Mouse (Mus musculus): Measurements from ENCODE around the gene Rab3c. TPM values are rescaled to one million over a fixed set of nuclear protein-coding genes. Genes with fewer than 3 reads are reported as not detected.

Rab3c gene
- polyA plus RNA-seq, 1 experiment from 2014 or later, result 1.7 TPM

DNA sequence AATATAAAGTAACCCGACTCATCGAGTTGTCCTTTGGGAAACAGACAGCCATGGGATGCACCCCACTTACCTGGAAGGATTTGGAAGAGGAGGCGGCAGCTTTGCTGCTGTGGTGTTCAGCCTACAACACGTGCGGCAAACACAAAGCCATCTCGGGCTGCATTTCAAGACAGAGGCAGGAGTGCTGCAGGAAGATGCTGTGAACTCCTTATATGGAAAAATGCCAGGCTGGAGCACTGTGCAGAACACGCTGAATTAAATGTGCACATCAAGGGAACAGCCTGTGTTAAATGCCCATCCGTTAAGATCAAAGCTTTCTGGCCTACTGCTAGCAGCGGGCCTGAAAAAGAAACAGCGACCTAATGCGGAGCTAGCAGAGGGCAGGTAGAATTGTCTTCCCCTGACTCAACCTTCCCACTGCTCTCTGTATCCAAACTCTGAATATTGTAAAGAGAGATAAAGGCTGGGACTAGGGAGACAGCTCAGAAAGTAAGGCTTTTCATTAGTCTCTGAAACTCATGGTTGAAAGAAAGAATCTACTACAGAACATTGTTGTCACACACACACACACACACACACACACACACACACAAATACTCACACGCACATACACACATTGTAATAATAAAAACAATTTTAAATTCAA, 153.1 kb downstream of the Rab3c start:
- no peaks in the 10 kb centered on the region for H3K4me1 ChIP-seq (ENCODE audit: insufficient read depth)
- no peaks in the 10 kb centered on the region for H3K9me3 ChIP-seq (ENCODE audit: low read depth, low read length)
- no peak overlapping the region for H3K9ac ChIP-seq
- H3K4me2 ChIP-seq, result no peak overlapping the region
- no peaks in the 10 kb centered on the region for H3K36me3 ChIP-seq (ENCODE audit: insufficient read depth)
- peak; percentile 15 for DNase-seq
- H3K27me3 ChIP-seq (ENCODE audit: insufficient read depth, low read length), result no peaks in the 10 kb centered on the region
- TF ChIP-seq CTCF (IDR thresholded peaks at IDR 0.05; ENCODE audit: low read depth), result no peak
- 55% methylated on average over 12 of the region's 12 CpGs for WGBS
- no peak overlapping the region for H3K4me3 ChIP-seq (ENCODE audit: low read depth, low read length)
- H3K27ac ChIP-seq (ENCODE audit: low read depth), result no peak overlapping the region
- ATAC-seq (ENCODE audit: insufficient read depth), result no peak

DNA sequence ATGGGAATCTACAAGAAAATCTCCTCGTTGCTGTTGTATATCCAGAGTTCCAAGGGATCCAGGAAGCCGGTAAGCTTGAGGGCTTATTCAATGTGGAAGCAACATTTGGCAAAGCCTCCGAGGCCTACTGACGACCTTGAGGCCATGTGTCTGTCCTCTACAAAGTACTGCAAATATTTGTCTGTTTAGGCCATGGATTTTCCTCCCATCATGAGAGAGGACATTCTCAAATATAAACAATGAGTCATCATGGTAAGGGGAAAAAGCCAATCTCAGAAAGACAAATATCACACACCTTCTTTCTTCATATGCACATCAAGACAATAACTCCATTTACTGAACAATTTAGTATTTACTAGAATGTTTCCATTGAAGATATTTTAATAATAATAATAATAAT, 158.0 kb downstream of the Rab3c start:
- H3K36me3 ChIP-seq (ENCODE audit: insufficient read depth), result no peaks in the 10 kb centered on the region
- DNase-seq (no peak), ATAC-seq (ENCODE audit: insufficient read depth) (no peak)
- TF ChIP-seq CTCF (IDR thresholded peaks at IDR 0.05; ENCODE audit: low read depth), result no peak
- H3K4me2 ChIP-seq, result no peak overlapping the region
- H3K4me1 ChIP-seq (ENCODE audit: insufficient read depth), result no peaks in the 10 kb centered on the region
- H3K4me3 ChIP-seq (ENCODE audit: low read depth, low read length), result no peak overlapping the region
- H3K9ac ChIP-seq, result no peak overlapping the region
- H3K27ac ChIP-seq (ENCODE audit: low read depth), result no peak overlapping the region
- no peaks in the 10 kb centered on the region for H3K27me3 ChIP-seq (ENCODE audit: insufficient read depth, low read length)
- 68% methylated on average over 4 of the region's 4 CpGs for WGBS
- no peaks in the 10 kb centered on the region for H3K9me3 ChIP-seq (ENCODE audit: low read depth, low read length)

DNA sequence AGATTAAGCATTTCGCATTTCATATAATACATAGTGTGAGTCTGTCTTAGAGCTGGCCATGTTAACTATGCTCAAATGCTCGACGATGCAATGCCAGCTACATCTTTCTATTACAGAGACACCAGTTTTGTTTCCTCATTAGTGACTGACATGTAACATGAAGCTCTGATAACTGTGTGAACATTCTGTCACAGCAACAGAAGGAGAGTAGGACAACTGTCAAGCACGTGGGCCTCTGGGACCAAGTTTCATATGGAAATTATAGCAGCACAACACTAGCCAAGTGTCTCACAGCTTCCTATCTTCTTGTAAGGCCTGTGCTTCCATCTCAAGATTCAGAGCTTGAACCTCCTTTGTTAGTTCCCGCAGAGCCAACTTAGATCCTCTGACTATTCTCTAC, 163.9 kb downstream of the Rab3c start:
- Histone ChIP-seq H3K27me3 (ENCODE audit: insufficient read depth, low read length) (no peaks in the 10 kb centered on the region), H3K36me3 (ENCODE audit: insufficient read depth) (no peaks in the 10 kb centered on the region), H3K4me3 (ENCODE audit: low read depth, low read length) (no peak overlapping the region), H3K9ac (no peak overlapping the region), H3K4me1 (ENCODE audit: insufficient read depth) (no peaks in the 10 kb centered on the region), H3K9me3 (ENCODE audit: low read depth, low read length) (no peaks in the 10 kb centered on the region), H3K27ac (ENCODE audit: low read depth) (no peak overlapping the region), H3K4me2 (no peak overlapping the region)
- TF ChIP-seq CTCF (IDR thresholded peaks at IDR 0.05; ENCODE audit: low read depth), result no peak
- 79% methylated on average over 5 of the region's 5 CpGs for WGBS
- ATAC-seq (ENCODE audit: insufficient read depth), result no peak
- DNase-seq, result no peak

DNA sequence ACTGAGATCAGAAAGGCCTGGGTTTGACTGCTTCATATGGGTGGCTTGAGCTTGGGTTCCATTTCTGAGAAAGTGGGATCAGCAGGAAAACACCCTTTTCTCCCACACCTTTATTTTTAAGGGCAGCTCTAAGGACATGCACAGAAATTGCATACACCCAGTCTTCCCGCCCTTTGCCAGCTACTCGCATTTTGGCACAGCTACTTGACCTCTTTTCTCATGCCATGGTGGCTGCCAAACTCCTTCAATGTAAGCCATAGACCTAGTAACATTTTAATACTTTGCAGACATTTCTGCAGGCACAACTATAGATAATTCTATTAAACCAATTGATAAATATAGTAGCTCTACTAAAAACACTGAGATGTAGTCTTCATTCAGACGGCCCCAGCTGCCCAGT, 164.5 kb downstream of the Rab3c start:
- 73% methylated on average over 3 of the region's 3 CpGs for WGBS
- no peak for TF ChIP-seq CTCF (IDR thresholded peaks at IDR 0.05; ENCODE audit: low read depth)
- DNase-seq (no peak), ATAC-seq (ENCODE audit: insufficient read depth) (no peak)
- Histone ChIP-seq H3K9me3 (ENCODE audit: low read depth, low read length) (no peaks in the 10 kb centered on the region), H3K9ac (no peak overlapping the region), H3K27me3 (ENCODE audit: insufficient read depth, low read length) (no peaks in the 10 kb centered on the region), H3K36me3 (ENCODE audit: insufficient read depth) (no peaks in the 10 kb centered on the region), H3K4me2 (no peak overlapping the region), H3K4me3 (ENCODE audit: low read depth, low read length) (no peak overlapping the region), H3K4me1 (ENCODE audit: insufficient read depth) (no peaks in the 10 kb centered on the region), H3K27ac (ENCODE audit: low read depth) (no peak overlapping the region)

DNA sequence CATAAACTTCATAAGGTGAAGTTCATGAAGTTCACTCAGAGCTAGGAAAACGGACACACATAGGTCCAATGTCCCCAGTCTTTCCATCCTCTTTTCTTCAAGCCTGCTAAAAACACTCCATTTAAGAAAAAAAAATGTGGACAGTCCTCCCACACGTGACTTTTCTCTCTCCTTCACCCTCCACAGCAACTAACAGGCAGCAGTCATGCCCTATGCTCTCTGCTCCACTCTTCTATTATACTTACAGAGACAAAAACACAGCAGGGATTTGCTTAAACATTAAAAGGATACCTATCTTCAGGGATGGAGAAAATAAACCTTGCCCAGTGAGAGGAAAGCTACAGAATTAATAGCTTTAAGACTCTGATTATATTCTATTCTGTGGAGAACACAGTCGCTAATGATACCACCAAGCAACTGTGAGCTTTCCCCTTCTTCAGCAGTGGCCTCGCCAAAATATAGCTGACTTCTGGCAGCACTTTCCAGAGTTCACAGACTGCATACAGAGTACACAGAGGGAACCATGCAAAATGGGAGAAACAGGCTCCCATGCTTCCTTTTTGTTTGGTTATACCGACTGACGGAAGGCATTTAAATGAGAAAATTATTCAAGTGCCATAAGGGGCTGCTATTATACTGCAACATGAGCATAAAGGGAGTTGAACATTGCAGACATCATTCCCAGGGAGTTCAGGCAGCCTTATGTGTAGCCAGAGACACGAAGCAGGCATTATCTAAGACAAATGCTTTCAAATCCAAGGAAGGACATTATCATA, 165.7 kb downstream of the Rab3c start:
- no peak overlapping the region for H3K9ac ChIP-seq
- H3K4me1 ChIP-seq (ENCODE audit: insufficient read depth), result no peaks in the 10 kb centered on the region
- 57% methylated on average over 7 of the region's 7 CpGs for WGBS
- H3K36me3 ChIP-seq (ENCODE audit: insufficient read depth), result no peaks in the 10 kb centered on the region
- no peaks in the 10 kb centered on the region for H3K27me3 ChIP-seq (ENCODE audit: insufficient read depth, low read length)
- H3K27ac ChIP-seq (ENCODE audit: low read depth), result no peak overlapping the region
- no peaks in the 10 kb centered on the region for H3K9me3 ChIP-seq (ENCODE audit: low read depth, low read length)
- TF ChIP-seq CTCF (IDR thresholded peaks at IDR 0.05; ENCODE audit: low read depth), result no peak
- DNase-seq (peak; percentile 8), ATAC-seq (ENCODE audit: insufficient read depth) (no peak)
- no peak overlapping the region for H3K4me2 ChIP-seq
- H3K4me3 ChIP-seq (ENCODE audit: low read depth, low read length), result no peak overlapping the region

DNA sequence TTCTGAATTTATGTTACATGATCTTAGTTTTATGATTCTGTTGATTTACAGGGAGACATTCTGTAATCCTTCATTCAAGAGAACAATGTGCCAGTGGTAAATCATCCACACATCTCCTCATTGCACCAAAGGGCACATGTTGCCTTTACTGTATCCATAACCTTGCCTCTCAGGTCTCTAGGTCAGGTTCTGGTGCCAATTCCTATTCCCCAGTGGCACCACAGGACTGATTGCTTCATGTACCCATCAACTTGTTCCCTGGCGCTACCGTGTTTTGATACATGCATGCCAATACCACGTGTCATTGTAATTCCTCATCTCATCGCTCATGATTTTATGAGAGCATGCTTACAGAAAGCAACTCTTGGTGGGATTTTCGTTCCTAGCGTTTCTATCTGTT, 167.1 kb downstream of the Rab3c start:
- ATAC-seq (ENCODE audit: insufficient read depth), result no peak
- H3K27me3 ChIP-seq (ENCODE audit: insufficient read depth, low read length), result no peaks in the 10 kb centered on the region
- H3K4me1 ChIP-seq (ENCODE audit: insufficient read depth), result no peaks in the 10 kb centered on the region
- no peak overlapping the region for H3K27ac ChIP-seq (ENCODE audit: low read depth)
- no peak overlapping the region for H3K4me2 ChIP-seq
- no peak for DNase-seq
- no peaks in the 10 kb centered on the region for H3K9me3 ChIP-seq (ENCODE audit: low read depth, low read length)
- 89% methylated on average over 6 of the region's 6 CpGs for WGBS
- no peak for TF ChIP-seq CTCF (IDR thresholded peaks at IDR 0.05; ENCODE audit: low read depth)
- H3K36me3 ChIP-seq (ENCODE audit: insufficient read depth), result no peaks in the 10 kb centered on the region
- H3K4me3 ChIP-seq (ENCODE audit: low read depth, low read length), result no peak overlapping the region
- no peak overlapping the region for H3K9ac ChIP-seq

DNA sequence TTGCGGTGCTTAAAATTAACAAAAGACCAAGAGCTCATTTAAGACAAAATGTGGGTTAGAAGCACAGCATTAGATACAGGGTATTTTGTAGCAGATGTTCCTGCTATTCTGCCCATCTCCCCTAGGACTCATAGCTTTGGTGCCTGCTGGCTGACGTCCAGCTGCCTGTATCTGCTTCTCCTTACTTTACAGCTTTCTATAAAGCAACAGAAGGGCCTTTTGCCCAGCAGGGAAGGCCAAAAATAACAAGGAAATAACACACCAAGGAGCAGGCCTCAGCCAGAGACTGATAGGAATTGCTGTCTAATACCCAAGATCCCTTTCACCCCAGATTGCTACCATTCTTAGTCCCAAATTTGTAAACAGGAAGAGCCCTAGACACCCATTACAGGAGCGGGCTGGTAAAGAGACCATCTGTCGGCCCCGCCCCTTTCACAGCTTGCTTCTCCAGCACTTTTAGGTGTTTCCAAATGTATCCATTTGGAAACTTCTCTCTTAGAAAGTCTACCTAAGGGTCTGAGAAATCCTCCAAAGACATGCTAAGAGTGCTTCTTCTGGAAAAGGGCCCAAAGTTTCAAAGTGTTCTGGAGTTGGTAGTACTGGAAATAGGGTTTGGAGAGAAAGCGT, 183.3 kb downstream of the Rab3c start:
- no peak for TF ChIP-seq CTCF (IDR thresholded peaks at IDR 0.05; ENCODE audit: low read depth)
- Histone ChIP-seq H3K4me3 (ENCODE audit: low read depth, low read length) (no peak overlapping the region), H3K27ac (ENCODE audit: low read depth) (0 out of 2 replicates have a peak overlapping the region, but pooled peaks have one; percentile 13), H3K27me3 (ENCODE audit: insufficient read depth, low read length) (no peaks in the 10 kb centered on the region), H3K4me1 (ENCODE audit: insufficient read depth) (no peaks in the 10 kb centered on the region), H3K4me2 (no peak overlapping the region), H3K36me3 (ENCODE audit: insufficient read depth) (no peaks in the 10 kb centered on the region), H3K9ac (no peak overlapping the region), H3K9me3 (ENCODE audit: low read depth, low read length) (no peaks in the 10 kb centered on the region)
- ATAC-seq (ENCODE audit: insufficient read depth), result no peak; the same call in 1 of the 2 replicates
- 67% methylated on average over 6 of the region's 6 CpGs for WGBS
- peak; percentile 62 for DNase-seq

Data from lung, embryonic 14.5 days (tissue).